In genomic region chr1:128738152-128738551, GRCm38 (mm10) we compare ENCODE assay signal across 17 mouse cellular contexts.
DNase-seq lines count a peak whose midpoint lies in the region; ATAC-seq lines count a peak whose summit lies in the region.
"Had no signal": no experiment of that assay in that cellular context is flagged by ENCODE, and none has a peak within 500 bp of the region (broad histone marks: within the 10 kb centered on the region; RNA-seq: fewer than 3 reads in every experiment).

No protein-coding gene starts in this region.

- no peak for DNase-seq in cerebellum, adult 8-10 months
- peak; percentile 21 for DNase-seq in left cerebral cortex, postnatal 4 days
- no peak for DNase-seq in left cerebral cortex, adult 9 months (ENCODE audit: low spot score in 2 of 2)
- peak; percentile 25 for DNase-seq in cerebellum, adult 9-11 months
- DNase-seq in natural killer cell, adult 2 months (ENCODE audit: low spot score in 2 of 2): peak; percentile 42 to 52
- DNase-seq in layer of hippocampus, adult 11-12 months (ENCODE audit: low spot score): no peak
- no peak for DNase-seq in adrenal gland, postnatal 4 days (ENCODE audit: low spot score in 2 of 2)
- DNase-seq: adrenal gland, postnatal 25 days; embryo, embryonic 11 days; layer of hippocampus, postnatal 36 days; lung, adult 2 months; lung, postnatal 4 days; right cerebral cortex, postnatal 4 days; thymus, postnatal 25 days had no signal

- intact Hi-C loops in left cerebral cortex, postnatal 4 days (cut with DNase I): no loop called here

- peak; percentile 72 for ATAC-seq in cerebellum, adult (ENCODE audit: insufficient number of reproducible peaks, low FRiP score, low TSS enrichment)
- ATAC-seq: hindbrain, embryonic 16.5 days; Patski had no signal

Comparison
In these comparisons a context has a peak if more than half of its experiments do, and no peak if none do; other contexts are left out.
1. DNase-seq: peak in left cerebral cortex, postnatal 4 days (single experiment), cerebellum, adult 9-11 months (single experiment) and natural killer cell, adult 2 months (2 of 2); none in cerebellum, adult 8-10 months (single experiment), left cerebral cortex, adult 9 months (0 of 2), layer of hippocampus, adult 11-12 months (single experiment) and adrenal gland, postnatal 4 days (0 of 2).